Mouse (Mus musculus): Measurements from ENCODE around the gene Triobp.

GRCm38 (mm10) chr15:79011550-79011949, 64.0 kb downstream of the Triobp start:
- TF ChIP-seq GATA1 (IDR thresholded peaks at IDR 0.05; ENCODE audit: low read length): no peak
- TF ChIP-seq TAL1 (IDR thresholded peaks at IDR 0.05; ENCODE audit: low read length): no peak

Measured in erythroblast, embryonic 14.5 days (primary cell).